Mouse (Mus musculus) ES-Bruce4 (cell line): Measurements from ENCODE around the gene Wwc1.

ENCODE experiments used
- CTCF ChIP-seq: IDR thresholded peaks from one replicate; pipeline ENCODE4 v1.8.1; 2011; ENCODE audit warnings: low read depth, low read length
- POLR2A ChIP-seq: IDR thresholded peaks from one replicate; pipeline ENCODE4 v1.8.1; 2011; ENCODE audit warnings: low read length; ENCODE audit not compliant: insufficient read depth

DNA sequence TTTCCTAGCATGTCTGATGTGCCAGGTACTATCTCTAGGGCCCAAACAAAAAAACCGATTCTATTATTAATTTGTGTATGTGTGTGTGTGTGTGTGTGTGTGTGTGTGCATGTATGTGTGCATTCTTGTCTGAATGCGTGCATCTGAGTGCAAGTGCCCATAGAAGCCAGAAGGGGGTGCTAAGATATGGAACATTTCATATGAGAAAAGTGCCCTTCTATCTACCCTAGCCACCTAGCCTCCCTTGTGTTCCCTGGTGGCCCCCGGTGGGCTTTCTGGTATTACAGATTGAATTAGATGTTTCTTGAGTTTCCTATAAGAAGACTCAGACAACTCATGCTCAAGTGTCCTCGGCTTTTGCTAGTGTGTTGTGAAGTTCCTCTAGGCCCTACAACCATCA, 126.7 kb downstream of the Wwc1 start:
- no peak for TF ChIP-seq POLR2A
- no peak for TF ChIP-seq CTCF
